Mouse (Mus musculus): ENCODE data around the gene Wif1. TPM values are rescaled to one million over a fixed set of nuclear protein-coding genes. Genes with fewer than 3 reads are reported as not detected.

The Wif1 gene
- polyA plus RNA-seq, 1 experiment from 2014 or later = 2.5 TPM

GRCm38 (mm10) chr10:121129000-121129925, 95.5 kb downstream of the Wif1 start:
- H3K4me2 ChIP-seq = no peak overlapping the region
- H3K27me3 ChIP-seq (replicated peaks; ENCODE audit: control insufficient read depth, insufficient read depth, low read length) = no peaks in the 10 kb centered on the region
- DNase-seq (ENCODE audit: low spot score) (peak; percentile 20), ATAC-seq (replicated peaks; ENCODE audit: low FRiP score) (no peak)
- no peak overlapping the region for H3K4me3 ChIP-seq (ENCODE audit: low read depth, low read length)
- no peak overlapping the region for H3K27ac ChIP-seq (ENCODE audit: low read depth, low read length)
- H3K4me1 ChIP-seq (replicated peaks; ENCODE audit: control insufficient read depth, insufficient read depth, low read length) = no peaks in the 10 kb centered on the region
- H3K9ac ChIP-seq (ENCODE audit: low read depth, low read length) = no peak overlapping the region
- no peaks in the 10 kb centered on the region for H3K9me3 ChIP-seq (ENCODE audit: control insufficient read depth, low read length)
- 66% methylated on average over 20 of the region's 20 CpGs for WGBS
- H3K36me3 ChIP-seq (ENCODE audit: control insufficient read depth, insufficient read depth, low read length) = no peaks in the 10 kb centered on the region

Other genes starting within 250 kb of the Wif1 start
- 2.1 and 2.8 TPM in 2 replicates for gene Msrb3, start 134.9 kb upstream of the Wif1 start, polyA plus RNA-seq (2014; fragmentation: Nextera tagmentation; extraction: Ambion mirVana)
- 3.2 TPM in 2 replicates for gene Lemd3, start 54.6 kb upstream of the Wif1 start, polyA plus RNA-seq (2014; fragmentation: Nextera tagmentation; extraction: Ambion mirVana)

Measured in liver, embryonic 11.5 days (tissue).